In the genomic region with DNA sequence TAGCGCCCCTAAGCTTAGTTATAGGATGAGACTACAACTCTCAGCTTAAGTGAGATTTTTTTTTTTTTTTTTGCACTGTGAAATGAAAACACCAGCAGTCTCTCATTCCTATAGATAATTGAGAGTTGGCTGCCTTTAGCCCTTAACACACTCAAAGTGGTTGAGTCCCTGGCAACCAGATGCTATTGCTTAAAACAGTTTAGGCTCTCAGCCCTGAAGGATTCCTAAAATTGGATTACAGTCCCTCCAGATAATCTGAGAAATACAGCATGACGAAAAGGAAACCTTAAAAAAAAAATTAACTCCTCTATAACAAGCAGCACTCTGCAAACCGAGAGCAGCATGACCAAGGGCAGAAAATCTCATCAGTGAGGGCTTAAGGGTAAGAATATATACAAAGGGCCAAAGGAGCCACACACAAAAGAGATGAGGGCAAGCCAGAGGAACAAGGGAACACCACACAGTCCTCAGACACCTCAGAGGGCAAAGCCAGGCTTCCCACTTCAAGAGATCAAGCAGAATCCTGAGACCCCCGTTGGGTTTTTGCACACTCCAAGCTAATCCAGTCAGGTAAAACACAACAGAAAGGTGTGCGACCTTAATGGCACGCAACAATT, we compare ENCODE assay signal across 30 mouse cellular contexts.
DNase-seq lines count a peak whose midpoint lies in the region; ATAC-seq and TF ChIP-seq lines count a peak whose summit lies in the region.
"Had no signal": no experiment of that assay in that cellular context is flagged by ENCODE, and none has a peak within 500 bp of the region (broad histone marks: within the 10 kb centered on the region; RNA-seq: fewer than 3 reads in every experiment).

No protein-coding gene starts in this region.

- no peak overlapping the region for H3K9ac ChIP-seq in midbrain, embryonic 11.5 days (ENCODE audit: low read length)
- no peak overlapping the region for H3K9ac ChIP-seq in midbrain, embryonic 16.5 days (ENCODE audit: low read depth, low read length)
- H3K9ac ChIP-seq: embryonic facial prominence, embryonic 13.5 days; forebrain, embryonic 13.5 days; hindbrain, embryonic 15.5 days; limb, embryonic 12.5 days; liver, embryonic 15.5 days; lung, embryonic 14.5 days; neural tube, embryonic 12.5 days had no signal

- no peaks in the 10 kb centered on the region for H3K36me3 ChIP-seq in midbrain, embryonic 11.5 days (ENCODE audit: control insufficient read depth, insufficient read depth, low read length)
- no peaks in the 10 kb centered on the region for H3K36me3 ChIP-seq in midbrain, embryonic 16.5 days (ENCODE audit: control insufficient read depth, insufficient read depth, low read length)
- H3K36me3 ChIP-seq: embryonic facial prominence, embryonic 13.5 days; hindbrain, embryonic 10.5 days; hindbrain, embryonic 15.5 days; limb, embryonic 12.5 days; liver, embryonic 15.5 days; neural tube, embryonic 12.5 days had no signal

- no peaks in the 10 kb centered on the region for H3K9me3 ChIP-seq in midbrain, embryonic 11.5 days (ENCODE audit: control insufficient read depth, low read length)
- H3K9me3 ChIP-seq in midbrain, embryonic 16.5 days (replicated peaks; ENCODE audit: control insufficient read depth, low read length, poor library complexity, severe bottlenecking) = no peaks in the 10 kb centered on the region
- H3K9me3 ChIP-seq: embryonic facial prominence, embryonic 13.5 days; forebrain, embryonic 13.5 days; hindbrain, embryonic 10.5 days; hindbrain, embryonic 15.5 days; limb, embryonic 12.5 days; liver, embryonic 15.5 days; neural tube, embryonic 12.5 days had no signal

- no peak for DNase-seq in frontal cortex, adult 2 months (ENCODE audit: extremely low spot score in 1 of 2, low spot score in 1 of 2)
- DNase-seq in brain, embryonic 14.5 days (ENCODE audit: low read depth) = peak; percentile 71
- DNase-seq in midbrain, embryonic 11.5 days (ENCODE audit: low spot score, missing footprints) = no peak
- DNase-seq in layer of hippocampus, postnatal 14 days (ENCODE audit: low spot score in 2 of 2) = no peak
- no peak for DNase-seq in gastrocnemius, postnatal 14 days
- DNase-seq: adrenal gland, adult 2 months; B cell, adult 2 months; cerebellum, adult 18-20 months; cerebellum, postnatal 14 days; heart, postnatal 14 days; kidney, adult 11 months; kidney, postnatal 14 days; layer of hippocampus, adult 9-11 months; lung, postnatal 14 days; right cerebral cortex, postnatal 4 days; thymus, postnatal 4 days had no signal

- peaks cover 20% of the 10 kb centered on the region for H3K4me1 ChIP-seq in midbrain, embryonic 11.5 days (ENCODE audit: control insufficient read depth, insufficient read depth, low read length)
- peaks cover 21% of the 10 kb centered on the region for H3K4me1 ChIP-seq in midbrain, embryonic 16.5 days (ENCODE audit: control insufficient read depth, insufficient read depth, low read length)
- H3K4me1 ChIP-seq: liver, embryonic 15.5 days had no signal

- intact Hi-C loops in gastrocnemius, postnatal 14 days (cut with DNase I; ENCODE audit: low total_unique reads) = no loop called here

- H3K27me3 ChIP-seq in midbrain, embryonic 11.5 days (ENCODE audit: control insufficient read depth, insufficient read depth, low read length) = peaks cover 16% of the 10 kb centered on the region
- no peaks in the 10 kb centered on the region for H3K27me3 ChIP-seq in midbrain, embryonic 16.5 days (ENCODE audit: control insufficient read depth, insufficient read depth, low read depth, low read length)
- H3K27me3 ChIP-seq: forebrain, embryonic 13.5 days; hindbrain, embryonic 15.5 days; limb, embryonic 12.5 days; liver, embryonic 15.5 days; neural tube, embryonic 12.5 days had no signal

- no peak overlapping the region for H3K4me3 ChIP-seq in midbrain, embryonic 11.5 days (ENCODE audit: low read depth, low read length)
- no peak overlapping the region for H3K4me3 ChIP-seq in midbrain, embryonic 16.5 days (ENCODE audit: low read depth, low read length)
- H3K4me3 ChIP-seq: embryonic facial prominence, embryonic 13.5 days; erythroblast, embryonic 14.5 days; forebrain, embryonic 13.5 days; hindbrain, embryonic 10.5 days; hindbrain, embryonic 15.5 days; limb, embryonic 12.5 days; liver, embryonic 15.5 days; myocyte; neural tube, embryonic 12.5 days had no signal

- 25% methylated on average over 6 of the region's 6 CpGs for WGBS in midbrain, embryonic 11.5 days
- 18% methylated on average over 6 of the region's 6 CpGs for WGBS in midbrain, embryonic 16.5 days

- H3K27ac ChIP-seq in midbrain, embryonic 11.5 days (ENCODE audit: low read depth, low read length) = no peak overlapping the region
- H3K27ac ChIP-seq in midbrain, embryonic 16.5 days (ENCODE audit: low read length) = no peak overlapping the region
- H3K27ac ChIP-seq: embryonic facial prominence, embryonic 13.5 days; forebrain, embryonic 13.5 days; hindbrain, embryonic 10.5 days; hindbrain, embryonic 15.5 days; limb, embryonic 12.5 days; liver, embryonic 15.5 days; neural tube, embryonic 12.5 days had no signal

- peak; percentile 81 for ATAC-seq in frontal cortex, adult (ENCODE audit: low TSS enrichment)
- peak; percentile 46; the same call in 1 of the 2 replicates for ATAC-seq in midbrain, embryonic 11.5 days (ENCODE audit: low FRiP score)
- 0 out of 2 replicates have a peak, but pooled peaks have one; percentile 14 for ATAC-seq in midbrain, embryonic 16.5 days
- ATAC-seq: activated CD4-positive, CD25-positive, alpha-beta regulatory T cell, adult 4 months; forebrain, embryonic 13.5 days; inflammation-experienced regulatory T-cells, adult 6 months had no signal

- no peak for TF ChIP-seq POLR2A in brain, embryonic 14.5 days (IDR thresholded peaks at IDR 0.05; ENCODE audit: borderline replicate concordance, extremely low read depth, insufficient read depth, insufficient read length, poor library complexity, severe bottlenecking)

- TF ChIP-seq CTCF in brain, embryonic 14.5 days (IDR thresholded peaks at IDR 0.05; ENCODE audit: borderline replicate concordance, extremely low read depth, insufficient read depth, insufficient read length) = no peak

- no peak overlapping the region for H3K4me2 ChIP-seq in midbrain, embryonic 11.5 days
- H3K4me2 ChIP-seq in midbrain, embryonic 16.5 days (ENCODE audit: low read length) = no peak overlapping the region
- H3K4me2 ChIP-seq: embryonic facial prominence, embryonic 13.5 days; forebrain, embryonic 13.5 days; hindbrain, embryonic 15.5 days; limb, embryonic 12.5 days; liver, embryonic 15.5 days; lung, embryonic 14.5 days; neural tube, embryonic 12.5 days had no signal

Comparison
In these comparisons a context has a peak if more than half of its experiments do, and no peak if none do; other contexts are left out.
1. ATAC-seq: peak in every context shown above with its lines; median percentile 81 in frontal cortex, adult; 46 in midbrain, embryonic 11.5 days; 14 in midbrain, embryonic 16.5 days.